Comparison of ENCODE assay signal across 15 mouse cellular contexts in genomic region chr4:101552372-101552771, GRCm38 (mm10). TPM values are rescaled to one million over a fixed set of nuclear protein-coding genes. Genes with fewer than 3 reads are reported as not detected.
A peak's percentile ranks its signal among the peaks of the same experiment; 100 is the strongest.
DNase-seq lines count a peak whose midpoint lies in the region; ATAC-seq lines count a peak whose summit lies in the region.
"Had no signal": no experiment of that assay in that cellular context is flagged by ENCODE, and none has a peak within 500 bp of the region (broad histone marks: within the 10 kb centered on the region; RNA-seq: fewer than 3 reads in every experiment).

No protein-coding gene starts in this region.

- H3K4me2 ChIP-seq in heart, embryonic 11.5 days: no peak overlapping the region
- H3K4me2 ChIP-seq: embryonic facial prominence, embryonic 15.5 days; heart, embryonic 13.5 days; liver, embryonic 11.5 days had no signal

- no peaks in the 10 kb centered on the region for H3K9me3 ChIP-seq in heart, embryonic 11.5 days (replicated peaks; ENCODE audit: control insufficient read depth, low read length)
- H3K9me3 ChIP-seq: embryonic facial prominence, embryonic 15.5 days; heart, embryonic 13.5 days had no signal

- H3K27ac ChIP-seq in heart, embryonic 11.5 days (ENCODE audit: low read depth, low read length): no peak overlapping the region
- H3K27ac ChIP-seq: embryonic facial prominence, embryonic 15.5 days; gastrocnemius, adult 2 months; heart, embryonic 13.5 days had no signal

- no peaks in the 10 kb centered on the region for H3K4me1 ChIP-seq in heart, embryonic 11.5 days (ENCODE audit: control insufficient read depth, insufficient read depth, low read length)

- H3K27me3 ChIP-seq in heart, embryonic 11.5 days (ENCODE audit: control insufficient read depth, insufficient read depth, low read length): peaks cover 30% of the 10 kb centered on the region

- no peak overlapping the region for H3K4me3 ChIP-seq in heart, embryonic 11.5 days (ENCODE audit: low read depth, low read length)
- H3K4me3 ChIP-seq: embryonic facial prominence, embryonic 15.5 days; gastrocnemius, adult 2 months; heart, embryonic 13.5 days had no signal

- H3K36me3 ChIP-seq in heart, embryonic 11.5 days (ENCODE audit: control insufficient read depth, insufficient read depth, low read length): no peaks in the 10 kb centered on the region
- H3K36me3 ChIP-seq: embryonic facial prominence, embryonic 15.5 days; heart, embryonic 13.5 days had no signal

- no peak for ATAC-seq in heart, embryonic 11.5 days (replicated peaks; ENCODE audit: insufficient number of reproducible peaks, low FRiP score, low TSS enrichment)
- ATAC-seq: lung, postnatal 0 days had no signal

- H3K9ac ChIP-seq in heart, embryonic 11.5 days (ENCODE audit: low read depth, low read length): no peak overlapping the region
- H3K9ac ChIP-seq: embryonic facial prominence, embryonic 15.5 days; heart, embryonic 13.5 days had no signal

- intact Hi-C loops in heart, postnatal 14 days (cut with DNase I): no loop called here
- intact Hi-C loops in left cerebral cortex, postnatal 4 days (cut with DNase I): no loop called here

- WGBS in heart, embryonic 11.5 days (ENCODE audit: insufficient replicate concordance): 18% methylated on average over 5 of the region's 5 CpGs

- peak; percentile 84 for DNase-seq in heart, adult 11 months
- DNase-seq in heart, postnatal 14 days: no peak
- peak; percentile 43 for DNase-seq in right cerebral cortex, adult 18-20 months
- no peak for DNase-seq in right cerebral cortex, postnatal 4 days
- DNase-seq in left cerebral cortex, postnatal 4 days: peak; percentile 34
- no peak for DNase-seq in embryo, embryonic 10.5 days (ENCODE audit: low spot score)
- no peak for DNase-seq in kidney, postnatal 10 days
- DNase-seq: cerebellum, postnatal 25 days; gastrocnemius, adult 2 months; kidney, postnatal 14 days had no signal

RNA-seq across cellular contexts. Expression of gene Dnajc6, which starts 55.9 kb away (rescaled TPM):
- 1 to 10 TPM; 1.1 to 1.4 TPM for total RNA-seq in heart, postnatal 14 days (2021)
- total RNA-seq in left cerebral cortex, postnatal 4 days (2021): 100 to 1,000 TPM; 176 to 180 TPM
- polyA plus RNA-seq in heart, embryonic 11.5 days (2014; fragmentation: Nextera tagmentation; extraction: Ambion mirVana): 0.21 and 0.27 TPM in 2 replicates

Comparison
In these comparisons a context has a peak if more than half of its experiments do, and no peak if none do; other contexts are left out.
1. DNase-seq: peak in heart, adult 11 months (single experiment), right cerebral cortex, adult 18-20 months (single experiment) and left cerebral cortex, postnatal 4 days (single experiment); none in heart, postnatal 14 days (0 of 2), right cerebral cortex, postnatal 4 days (single experiment), embryo, embryonic 10.5 days (single experiment) and kidney, postnatal 10 days (single experiment).
2. RNA of gene Dnajc6, which starts 55.9 kb away (total RNA-seq): 176 to 180 TPM in left cerebral cortex, postnatal 4 days; 1.1 to 1.4 TPM in heart, postnatal 14 days; every median in the first group is over 10 times any median in the second.